Mouse (Mus musculus): ENCODE results near the gene Ipo7. TPM values are rescaled to one million over a fixed set of nuclear protein-coding genes. Genes with fewer than 3 reads are reported as not detected.
"Not testable (repeated sequence)": the region's sequence is repeated elsewhere in the genome, so short reads cannot be mapped to it uniquely, and the experiment has no call there.

Gene Ipo7
- polyA plus RNA-seq (2012; rRNA removed): 31.9 and 38.2 TPM in 2 replicates

DNA sequence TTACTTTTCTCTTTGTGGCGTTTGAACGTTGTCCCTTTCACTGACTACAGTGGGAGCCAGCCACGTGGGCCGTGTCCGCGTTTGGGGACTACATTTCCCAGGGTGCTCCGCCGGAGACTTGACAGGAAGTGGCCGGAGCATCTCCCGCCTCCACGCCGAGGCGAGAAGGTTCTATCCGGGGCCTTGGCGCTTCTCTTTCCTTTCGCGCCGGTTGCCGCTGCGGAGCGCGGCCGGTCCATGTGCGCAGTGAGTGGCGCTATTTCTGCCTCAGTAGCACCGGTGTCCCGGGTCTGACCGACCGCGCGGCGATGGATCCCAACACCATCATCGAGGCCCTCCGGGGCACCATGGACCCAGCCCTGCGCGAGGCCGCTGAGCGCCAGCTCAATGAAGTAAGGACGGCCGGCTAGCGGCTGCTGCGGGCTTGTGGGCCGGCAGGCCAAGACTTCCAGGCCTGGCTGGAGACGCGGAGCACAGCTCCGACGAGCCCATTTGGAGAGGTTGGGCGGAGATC is at the start of gene Ipo7:
Ipo7 (plus strand) TSS at position 158 of the 514 bp plus-strand sequence.
- peak; percentile 84 for DNase-seq (ENCODE audit: low spot score)

DNA sequence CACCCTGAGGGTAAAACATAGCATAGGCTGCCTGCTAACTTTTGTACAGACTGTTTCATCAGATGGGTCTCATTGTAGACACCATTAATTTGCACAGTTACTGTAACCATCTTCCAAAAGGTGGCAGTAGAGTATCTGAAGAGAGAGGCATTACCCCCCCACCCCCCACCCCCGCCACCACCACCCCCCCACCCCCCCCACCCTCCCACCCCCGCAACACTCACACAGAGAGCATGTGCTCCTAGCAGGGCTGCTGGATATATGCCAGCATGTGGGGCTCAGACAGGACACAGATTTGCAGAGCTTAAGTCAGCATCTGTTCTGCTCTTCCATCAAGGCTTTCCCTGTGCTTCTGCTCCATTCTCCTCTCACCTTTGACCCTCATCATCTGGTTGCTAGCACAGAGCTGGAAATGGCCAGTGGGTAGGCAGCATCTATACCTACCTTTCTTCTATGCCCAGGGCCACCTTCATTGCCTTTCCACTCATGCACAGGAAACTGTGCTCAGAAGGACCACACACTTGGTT is 49.1 kb upstream of the Ipo7 start:
- no peak for DNase-seq (ENCODE audit: low spot score)

- DNase-seq (ENCODE audit: low spot score): no peak
Measured at GRCm38 (mm10) chr7:109969542-109969941, 48.5 kb upstream of the Ipo7 start.

- no peak for DNase-seq (ENCODE audit: low spot score)
Measured at GRCm38 (mm10) chr7:109975966-109976715, 41.9 kb upstream of the Ipo7 start.

GRCm38 (mm10) chr7:109977131-109977530 is 40.9 kb upstream of the Ipo7 start:
- DNase-seq (ENCODE audit: low spot score): not testable (repeated sequence)

DNA sequence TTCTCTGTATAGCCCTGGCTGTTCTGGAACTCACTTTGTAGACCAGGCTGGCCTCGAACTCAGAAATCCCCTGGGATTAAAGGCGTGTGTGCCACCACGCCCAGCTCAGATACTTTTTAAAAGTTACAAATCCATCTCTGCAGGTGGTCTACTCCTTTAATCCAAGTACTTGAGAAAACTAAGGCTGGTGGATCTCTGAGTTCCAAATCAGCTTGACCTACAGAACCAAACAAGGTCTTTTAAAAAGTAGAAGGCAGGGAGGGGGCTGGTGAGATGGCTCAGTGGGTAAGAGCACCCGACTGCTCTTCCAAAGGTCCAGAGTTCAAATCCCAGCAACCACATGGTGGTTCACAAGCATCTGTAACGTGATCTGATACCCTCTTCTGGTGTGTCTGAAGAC is 33.5 kb upstream of the Ipo7 start:
- not testable (repeated sequence) for DNase-seq (ENCODE audit: low spot score)

DNA sequence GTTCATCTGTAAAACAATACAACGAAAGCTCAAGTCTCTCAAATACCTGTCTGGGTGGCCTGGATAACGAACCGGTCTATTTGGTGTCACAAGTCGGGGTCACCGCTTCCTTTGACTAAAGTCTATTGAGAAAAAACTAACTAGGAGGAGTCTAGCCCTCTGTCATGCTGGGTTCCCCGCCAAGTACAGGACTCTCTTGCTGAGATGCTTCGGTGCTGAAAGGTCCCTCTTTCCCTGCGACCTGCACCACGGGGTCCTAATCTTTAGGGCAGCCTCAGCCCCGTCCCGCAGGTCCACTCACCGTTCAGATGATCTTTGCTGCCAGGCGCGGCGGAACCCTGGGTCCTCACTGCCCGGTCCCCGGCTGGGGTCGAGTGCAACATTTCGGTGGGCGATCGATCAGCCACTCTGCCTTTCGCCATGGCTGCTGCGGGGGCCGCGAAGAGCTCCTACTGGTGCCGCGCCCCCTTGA is 32.4 kb upstream of the Ipo7 start:
- DNase-seq (ENCODE audit: low spot score): no peak

GRCm38 (mm10) chr7:109986133-109986669 is 31.9 kb upstream of the Ipo7 start:
- peak; percentile 98 for DNase-seq (ENCODE audit: low spot score)

- DNase-seq (ENCODE audit: low spot score): not testable (repeated sequence)
Measured at GRCm38 (mm10) chr7:109986775-109987174, 31.3 kb upstream of the Ipo7 start, which contains the start of gene Tmem41b. TSS of gene Tmem41b (minus strand) at chr7:109986929.

- no peak for DNase-seq (ENCODE audit: low spot score)
Measured at GRCm38 (mm10) chr7:109991286-109991685, 26.8 kb upstream of the Ipo7 start.

- DNase-seq (ENCODE audit: low spot score): no peak
Measured at GRCm38 (mm10) chr7:109993157-109993959, 24.7 kb upstream of the Ipo7 start.

DNA sequence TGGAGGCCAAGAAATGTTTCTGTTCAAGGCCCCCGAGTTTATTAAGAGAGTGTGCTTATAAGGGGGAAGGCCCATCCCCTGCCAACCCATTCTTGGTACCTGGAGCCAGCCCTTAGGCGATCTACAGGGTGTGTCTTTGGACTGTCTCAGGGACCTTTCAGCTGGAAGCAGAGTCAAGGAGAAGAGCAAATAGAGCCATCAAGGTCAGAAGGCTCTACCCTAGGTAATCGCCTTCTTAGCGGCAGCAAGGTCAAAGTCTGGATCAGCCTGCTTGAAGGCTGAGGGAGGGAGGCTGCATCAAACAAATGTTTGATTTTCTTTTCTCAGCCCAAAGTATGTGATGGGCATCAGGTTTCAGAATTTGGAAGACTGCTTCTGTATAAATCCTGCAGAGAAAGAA is 19.7 kb upstream of the Ipo7 start:
- no peak for DNase-seq (ENCODE audit: low spot score)

GRCm38 (mm10) chr7:110002092-110002491 is 16.0 kb upstream of the Ipo7 start:
- no peak for DNase-seq (ENCODE audit: low spot score)

GRCm38 (mm10) chr7:110002968-110003367 is 15.1 kb upstream of the Ipo7 start:
- DNase-seq (ENCODE audit: low spot score): peak; percentile 35

DNA sequence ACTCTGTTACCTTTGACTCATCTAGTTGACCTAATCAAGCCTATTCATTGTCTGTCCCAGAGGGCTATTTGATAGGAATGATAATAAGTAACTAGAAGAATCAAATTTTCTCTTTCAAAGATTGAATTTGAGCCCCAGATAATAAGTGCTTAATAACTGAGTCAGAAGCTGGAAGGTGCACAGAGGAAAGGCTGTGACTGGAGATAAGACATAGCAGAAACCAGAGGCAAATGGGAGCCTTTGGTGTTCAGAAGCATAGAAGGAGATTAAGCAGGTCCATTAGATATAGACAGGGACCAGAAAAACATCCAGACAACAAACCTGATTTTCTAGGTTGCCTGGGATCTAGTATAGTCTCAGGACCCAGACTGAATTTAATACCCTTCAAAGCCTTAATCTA is 12.1 kb upstream of the Ipo7 start:
- no peak for DNase-seq (ENCODE audit: low spot score)

DNA sequence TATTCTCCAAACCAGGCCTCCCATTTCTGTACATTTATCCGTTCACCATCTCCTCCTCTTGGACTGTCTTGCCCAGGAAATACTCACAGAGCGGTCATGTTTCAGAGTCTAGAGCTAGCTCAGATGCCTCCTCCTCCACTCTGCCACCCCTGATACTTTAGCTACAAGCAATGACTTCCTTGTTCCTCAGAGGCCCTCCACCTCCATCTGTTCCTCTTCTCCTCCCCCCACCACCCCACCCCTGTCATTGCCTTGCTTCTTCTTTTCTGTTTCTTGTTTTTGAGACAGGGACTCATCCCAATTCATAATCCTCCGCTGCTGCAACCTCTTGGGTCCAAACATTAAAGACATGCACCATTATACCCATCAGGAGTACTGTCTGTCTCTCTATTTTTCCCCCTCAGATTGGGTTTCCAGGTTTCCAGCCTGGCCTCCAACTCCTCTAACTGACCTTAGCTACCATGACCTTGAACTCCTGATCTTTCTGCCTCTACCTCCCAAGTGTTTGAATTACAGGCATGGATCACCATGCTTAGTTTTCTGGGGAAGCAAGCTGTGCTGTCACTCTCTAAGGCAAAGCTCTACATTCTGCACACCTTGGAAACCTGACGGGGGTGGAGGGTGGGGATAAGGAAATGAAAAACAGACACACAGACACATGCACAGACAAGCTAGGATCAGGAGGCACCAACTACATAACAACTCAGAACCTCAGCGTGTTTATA is 11.4 kb upstream of the Ipo7 start:
- DNase-seq (ENCODE audit: low spot score): no peak

DNA sequence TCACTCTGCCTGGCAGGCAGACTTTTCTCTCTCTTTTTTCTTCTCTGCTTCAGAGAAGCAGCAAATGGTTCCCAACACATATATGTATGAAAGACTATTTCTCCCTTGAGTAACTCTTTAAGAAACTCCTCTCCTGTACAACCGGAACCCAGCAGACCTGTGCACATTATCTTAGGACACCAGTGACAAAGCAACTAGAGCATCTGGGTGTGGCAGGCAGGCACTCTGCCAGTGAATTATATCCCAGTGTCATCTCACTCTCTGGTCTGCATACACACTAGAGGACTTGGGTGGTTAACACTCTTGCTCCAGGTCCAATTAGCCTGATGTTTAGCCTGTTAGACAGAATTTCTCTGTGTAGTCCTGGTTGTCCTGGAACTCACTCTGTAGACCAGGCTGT is 9.6 kb upstream of the Ipo7 start:
- DNase-seq (ENCODE audit: low spot score): no peak

- no peak for DNase-seq (ENCODE audit: low spot score)
Measured at GRCm38 (mm10) chr7:110009084-110009483, 9.0 kb upstream of the Ipo7 start.

DNA sequence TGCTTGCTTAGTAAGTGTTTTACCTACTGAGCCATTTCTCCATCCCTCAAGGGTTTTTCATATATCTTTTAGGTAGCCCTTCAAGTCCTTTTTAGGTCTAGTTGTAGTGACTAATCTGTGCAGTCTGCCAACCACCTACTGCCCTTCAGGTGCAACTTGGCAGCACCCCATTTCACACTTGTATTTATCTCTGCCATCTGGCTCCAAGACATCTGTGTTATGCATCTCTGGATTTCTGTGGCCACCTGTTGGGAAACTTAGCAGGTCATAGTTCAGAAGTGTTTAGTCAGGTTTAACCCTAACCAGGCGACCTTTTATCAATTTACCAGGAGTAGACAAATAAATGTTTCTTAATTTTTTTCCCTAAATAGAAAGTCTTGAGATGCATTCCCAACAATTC is 6.7 kb upstream of the Ipo7 start:
- no peak for DNase-seq (ENCODE audit: low spot score)

GRCm38 (mm10) chr7:110014272-110014671 is 3.8 kb upstream of the Ipo7 start:
- DNase-seq (ENCODE audit: low spot score): no peak
